Mouse (Mus musculus) adrenal gland, postnatal 14 days (tissue): ENCODE data around the gene Gm20517. TPM values are rescaled to one million over a fixed set of nuclear protein-coding genes. Genes with fewer than 3 reads are reported as not detected.
"Not testable (repeated sequence)": the region's sequence is repeated elsewhere in the genome, so short reads cannot be mapped to it uniquely, and the experiment has no call there.

Source experiments
- DNase-seq: peaks from one replicate; pipeline ENCODE4 v3.0.0; 2021; ENCODE audit warnings: mixed read lengths
- total RNA-seq: library from RNA; stranded (reverse); gene quantifications from 2 replicates; pipeline ENCODE4 v1.2.3, GENCODE M21; 2021

Gm20517 gene
- total RNA-seq, 1 experiment from 2014 or later, result 3.0 TPM

- DNase-seq, result peak; percentile 27
Observed at GRCm38 (mm10) chr17:47596162-47596838, 15.1 kb upstream of the Gm20517 start.

- peak; percentile 21 for DNase-seq
Observed at GRCm38 (mm10) chr17:47596839-47597164, 14.6 kb upstream of the Gm20517 start.

- peak; percentile 36 for DNase-seq
Observed at GRCm38 (mm10) chr17:47597261-47597660, 14.1 kb upstream of the Gm20517 start.

- DNase-seq, result peak; percentile 72
Observed at GRCm38 (mm10) chr17:47597838-47598579, 13.4 kb upstream of the Gm20517 start.

- DNase-seq, result not testable (repeated sequence)
Observed at GRCm38 (mm10) chr17:47598580-47599304, 12.6 kb upstream of the Gm20517 start.

GRCm38 (mm10) chr17:47599511-47600297 lies 11.7 kb upstream of the Gm20517 start:
- no peak for DNase-seq

- DNase-seq, result no peak
Observed at GRCm38 (mm10) chr17:47600601-47601388, 10.6 kb upstream of the Gm20517 start.

- no peak for DNase-seq
Observed at GRCm38 (mm10) chr17:47601389-47601755, 10.0 kb upstream of the Gm20517 start.

GRCm38 (mm10) chr17:47602289-47602688 lies 9.1 kb upstream of the Gm20517 start:
- no peak for DNase-seq

GRCm38 (mm10) chr17:47606220-47606619 lies 5.2 kb upstream of the Gm20517 start:
- DNase-seq, result peak; percentile 46

GRCm38 (mm10) chr17:47609182-47609581 lies 2.2 kb upstream of the Gm20517 start:
- DNase-seq, result no peak

- DNase-seq, result no peak
Observed at GRCm38 (mm10) chr17:47611661-47611982, 233 bp downstream of the Gm20517 start.

GRCm38 (mm10) chr17:47614018-47614417 lies 2.6 kb downstream of the Gm20517 start:
- DNase-seq, result peak; percentile 68

- DNase-seq, result no peak
Observed at GRCm38 (mm10) chr17:47616119-47616518, 4.7 kb downstream of the Gm20517 start.

GRCm38 (mm10) chr17:47616652-47617051 lies 5.3 kb downstream of the Gm20517 start:
- no peak for DNase-seq

GRCm38 (mm10) chr17:47617605-47618307 lies 6.4 kb downstream of the Gm20517 start:
- no peak for DNase-seq

GRCm38 (mm10) chr17:47618556-47619311 lies 7.3 kb downstream of the Gm20517 start:
- no peak for DNase-seq

- no peak for DNase-seq
Observed at GRCm38 (mm10) chr17:47622912-47623554, 11.6 kb downstream of the Gm20517 start.

GRCm38 (mm10) chr17:47624572-47624971 lies 13.2 kb downstream of the Gm20517 start:
- not testable (repeated sequence) for DNase-seq

GRCm38 (mm10) chr17:47625088-47625487 lies 13.7 kb downstream of the Gm20517 start:
- DNase-seq, result no peak
